13 mouse cellular contexts compared by ENCODE assay signal in genomic region chr3:144411051-144411542, GRCm38 (mm10).
DNase-seq lines count a peak whose midpoint lies in the region; ATAC-seq lines count a peak whose summit lies in the region.
"Had no signal": no experiment of that assay in that cellular context is flagged by ENCODE, and none has a peak within 500 bp of the region (broad histone marks: within the 10 kb centered on the region; RNA-seq: fewer than 3 reads in every experiment).

No protein-coding gene starts in this region.

- DNase-seq in 416B (ENCODE audit: low read depth) (peak; percentile 58), ES-CJ7 (ENCODE audit: low read depth, low spot score) (peak; percentile 78)
- DNase-seq in embryonic facial prominence, embryonic 14.5 days (ENCODE audit: low spot score), result peak; percentile 75
- peak; percentile 24 for DNase-seq in induced T-regulatory cell, adult 2 months (ENCODE audit: low read depth)
- DNase-seq in urinary bladder, adult 18-20 months (ENCODE audit: low spot score in 2 of 2), result no peak
- DNase-seq in ovary, postnatal 14 days (ENCODE audit: low spot score), result no peak
- DNase-seq: thymus, postnatal 25 days had no signal

- no peaks in the 10 kb centered on the region; the same call in 1 of the 2 replicates for H3K27me3 ChIP-seq in embryonic facial prominence, embryonic 14.5 days (replicated peaks; ENCODE audit: control insufficient read depth, insufficient read depth, low read length)
- no peaks in the 10 kb centered on the region for H3K27me3 ChIP-seq in heart, embryonic 12.5 days (replicated peaks)
- H3K27me3 ChIP-seq: intestine, embryonic 15.5 days; liver, embryonic 15.5 days; neural tube, embryonic 12.5 days; Patski had no signal

- peak overlapping the region; percentile 29; the same call in 1 of the 2 replicates for H3K4me2 ChIP-seq in embryonic facial prominence, embryonic 14.5 days (ENCODE audit: low read depth, low read length)
- no peak overlapping the region for H3K4me2 ChIP-seq in heart, embryonic 12.5 days
- H3K4me2 ChIP-seq: intestine, embryonic 15.5 days; liver, embryonic 15.5 days; neural tube, embryonic 12.5 days had no signal

- peak overlapping the region; percentile 30; the same call in 1 of the 2 replicates for H3K27ac ChIP-seq in embryonic facial prominence, embryonic 14.5 days (replicated peaks; ENCODE audit: low read depth, low read length)
- H3K27ac ChIP-seq in heart, embryonic 12.5 days (ENCODE audit: poor library complexity, severe bottlenecking), result no peak overlapping the region
- H3K27ac ChIP-seq: intestine, embryonic 15.5 days; liver, embryonic 15.5 days; neural tube, embryonic 12.5 days had no signal

- H3K36me3 ChIP-seq in embryonic facial prominence, embryonic 14.5 days (ENCODE audit: control insufficient read depth, insufficient read depth, low read length), result no peaks in the 10 kb centered on the region
- H3K36me3 ChIP-seq in heart, embryonic 12.5 days, result no peaks in the 10 kb centered on the region
- H3K36me3 ChIP-seq: intestine, embryonic 15.5 days; liver, embryonic 15.5 days; neural tube, embryonic 12.5 days had no signal

- 9% methylated on average over 5 of the region's 5 CpGs for WGBS in embryonic facial prominence, embryonic 14.5 days
- WGBS in heart, embryonic 12.5 days, result 30% methylated on average over 5 of the region's 5 CpGs

- H3K4me1 ChIP-seq in embryonic facial prominence, embryonic 14.5 days (ENCODE audit: control insufficient read depth, insufficient read depth, low read length), result peaks cover 20% of the 10 kb centered on the region
- peaks cover 11% of the 10 kb centered on the region for H3K4me1 ChIP-seq in heart, embryonic 12.5 days (replicated peaks)
- H3K4me1 ChIP-seq: liver, embryonic 15.5 days had no signal

- H3K9ac ChIP-seq in embryonic facial prominence, embryonic 14.5 days (ENCODE audit: low read depth, low read length), result no peak overlapping the region
- no peak overlapping the region for H3K9ac ChIP-seq in heart, embryonic 12.5 days
- H3K9ac ChIP-seq: intestine, embryonic 15.5 days; liver, embryonic 15.5 days; neural tube, embryonic 12.5 days had no signal

- peak; percentile 71 for ATAC-seq in embryonic facial prominence, embryonic 14.5 days (ENCODE audit: low read depth)
- ATAC-seq in activated CD4-positive, CD25-positive, alpha-beta regulatory T cell, adult 4 months, result no peak
- ATAC-seq in heart, embryonic 12.5 days (ENCODE audit: insufficient number of reproducible peaks, low FRiP score), result no peak
- ATAC-seq: intestine, embryonic 15.5 days; Patski had no signal

- 0 out of 2 replicates have a peak, but pooled peaks cover 3% of the 10 kb centered on the region for H3K9me3 ChIP-seq in embryonic facial prominence, embryonic 14.5 days (ENCODE audit: control insufficient read depth, low read length)
- H3K9me3 ChIP-seq in heart, embryonic 12.5 days (replicated peaks), result no peaks in the 10 kb centered on the region
- H3K9me3 ChIP-seq: intestine, embryonic 15.5 days; liver, embryonic 15.5 days; neural tube, embryonic 12.5 days had no signal

- no peak overlapping the region for H3K4me3 ChIP-seq in embryonic facial prominence, embryonic 14.5 days (ENCODE audit: low read depth, low read length)
- no peak overlapping the region for H3K4me3 ChIP-seq in heart, embryonic 12.5 days
- H3K4me3 ChIP-seq: intestine, embryonic 15.5 days; liver, embryonic 15.5 days; neural tube, embryonic 12.5 days had no signal

Comparison
In these comparisons a context has a peak if more than half of its experiments do, and no peak if none do; other contexts are left out.
1. DNase-seq: peak in 416B (single experiment), ES-CJ7 (single experiment), embryonic facial prominence, embryonic 14.5 days (single experiment) and induced T-regulatory cell, adult 2 months (single experiment); none in urinary bladder, adult 18-20 months (0 of 2) and ovary, postnatal 14 days (single experiment).